Mouse (Mus musculus) ovary, postnatal 36 days (tissue): ENCODE measurements around the gene Zfp831.

Experiments used
- DNase-seq: peaks from one replicate; pipeline ENCODE4 v3.0.0; 2022; ENCODE audit warnings: low spot score, mixed read lengths

Zfp831 gene

GRCm38 (mm10) chr2:174731939-174732338, 88.6 kb downstream of the Zfp831 start:
- no peak for DNase-seq

GRCm38 (mm10) chr2:174735270-174735669, 91.9 kb downstream of the Zfp831 start:
- no peak for DNase-seq

GRCm38 (mm10) chr2:174747182-174747581, 103.8 kb downstream of the Zfp831 start:
- DNase-seq: no peak

- DNase-seq: no peak
Observed at GRCm38 (mm10) chr2:174748381-174748780, 105.0 kb downstream of the Zfp831 start.

- no peak for DNase-seq
Observed at GRCm38 (mm10) chr2:174753197-174753596, 109.9 kb downstream of the Zfp831 start.

GRCm38 (mm10) chr2:174754231-174754630, 110.9 kb downstream of the Zfp831 start:
- no peak for DNase-seq

GRCm38 (mm10) chr2:174759189-174759588, 115.9 kb downstream of the Zfp831 start:
- DNase-seq: no peak
